Mouse (Mus musculus) bone marrow, adult 2 months (tissue): ENCODE data around the gene Uvrag. TPM values are rescaled to one million over a fixed set of nuclear protein-coding genes. Genes with fewer than 3 reads are reported as not detected.

Experiments used
- H3K27ac ChIP-seq: fragments of 200-500 bp; 2 replicates; pipeline ENCODE4 v1.5.1; 2012; ENCODE audit warnings: low read depth, mild to moderate bottlenecking, control low read depth, inconsistent platforms, low read length; ENCODE audit not compliant: control insufficient read depth, poor library complexity, insufficient read depth
- H3K4me1 ChIP-seq: fragments of 200-500 bp; 2 replicates; pipeline ENCODE4 v1.6.1; 2011; ENCODE audit warnings: low read length; ENCODE audit not compliant: control insufficient read depth, insufficient read depth
- H3K4me3 ChIP-seq: fragments of 200-500 bp; replicated peaks from 2 replicates; pipeline ENCODE3; 2011; ENCODE audit warnings: mild to moderate bottlenecking, low read depth, low read length, control low read depth; ENCODE audit not compliant: control insufficient read depth
- CTCF ChIP-seq: fragments of 200-500 bp; IDR thresholded peaks from 2 replicates; pipeline ENCODE4 v1.5.1; 2011; ENCODE audit warnings: low read length, control low read depth; ENCODE audit not compliant: control insufficient read depth, insufficient read depth
- POLR2A ChIP-seq: fragments of 200-500 bp; IDR thresholded peaks from 2 replicates; pipeline ENCODE4 v1.6.1; 2011; ENCODE audit warnings: low read depth, mild to moderate bottlenecking, control low read depth, low read length, borderline replicate concordance; ENCODE audit not compliant: control insufficient read depth
- WGBS: fragments of 180-500 bp; shearing (Covaris S2); methylation state at CpG from one replicate; pipeline ENCODE4 v1.1.7; 2018; 5-methylcytosine and 5-hydroxymethylcytosine counted together
- polyA plus RNA-seq: library from polyadenylated mRNA; stranded (reverse); fragments of >200 nt; gene quantifications from 2 replicates; pipeline ENCODE4 v1.2.4, GENCODE M21; 2011; ENCODE audit warnings: low replicate concordance; ENCODE audit not compliant: missing spikeins, insufficient read depth, insufficient read length

Uvrag gene
- polyA plus RNA-seq, 1 experiment, result 38.2 TPM

GRCm38 (mm10) chr7:99050882-99051281, 90.1 kb downstream of the Uvrag start:
- Histone ChIP-seq H3K4me1 (peaks cover 1% of the 10 kb centered on the region; the same call in 1 of the 2 replicates), H3K27ac (no peak overlapping the region), H3K4me3 (no peak overlapping the region)
- 80% methylated on average over 1 of the region's 1 CpGs for WGBS
- TF ChIP-seq POLR2A (no peak), CTCF (no peak)

- Histone ChIP-seq H3K4me3 (peak overlapping the region; percentile 34), H3K27ac (peak overlapping the region; percentile 53), H3K4me1 (peaks cover 1% of the 10 kb centered on the region; the same call in 1 of the 2 replicates)
- 60% methylated on average over 3 of the region's 3 CpGs for WGBS
- no peak for TF ChIP-seq CTCF
- TF ChIP-seq POLR2A, result no peak
These were observed 91.0 kb downstream of the Uvrag start for GRCm38 (mm10) chr7:99049897-99050296.

- H3K4me1 ChIP-seq, result peaks cover 5% of the 10 kb centered on the region
- 81% methylated on average over 11 of the region's 11 CpGs for WGBS
- no peak for TF ChIP-seq POLR2A
- TF ChIP-seq CTCF, result no peak
- no peak overlapping the region for H3K4me3 ChIP-seq
- no peak overlapping the region for H3K27ac ChIP-seq
These were observed 94.3 kb downstream of the Uvrag start for GRCm38 (mm10) chr7:99046545-99047206.

GRCm38 (mm10) chr7:99045525-99045924, 95.4 kb downstream of the Uvrag start:
- no peak for TF ChIP-seq POLR2A
- no peak for TF ChIP-seq CTCF
- Histone ChIP-seq H3K27ac (no peak overlapping the region), H3K4me1 (peaks cover 5% of the 10 kb centered on the region), H3K4me3 (no peak overlapping the region)
- WGBS, result 86% methylated on average over 6 of the region's 6 CpGs

- TF ChIP-seq POLR2A, result no peak
- no peak overlapping the region for H3K27ac ChIP-seq
- H3K4me1 ChIP-seq, result peaks cover 4% of the 10 kb centered on the region
- no peak overlapping the region for H3K4me3 ChIP-seq
- WGBS, result 86% methylated on average over 7 of the region's 7 CpGs
These were observed 97.0 kb downstream of the Uvrag start for GRCm38 (mm10) chr7:99043923-99044322.

GRCm38 (mm10) chr7:99043322-99043721, 97.6 kb downstream of the Uvrag start:
- Histone ChIP-seq H3K27ac (no peak overlapping the region; the same call in 1 of the 2 replicates), H3K4me3 (no peak overlapping the region), H3K4me1 (peaks cover 4% of the 10 kb centered on the region)
- no peak for TF ChIP-seq CTCF
- no peak for TF ChIP-seq POLR2A
- 31% methylated on average over 3 of the region's 3 CpGs for WGBS

GRCm38 (mm10) chr7:99041818-99042217, 99.1 kb downstream of the Uvrag start:
- 82% methylated on average over 9 of the region's 9 CpGs for WGBS
- no peak for TF ChIP-seq CTCF
- TF ChIP-seq POLR2A, result no peak

GRCm38 (mm10) chr7:99039912-99040311, 101.0 kb downstream of the Uvrag start:
- 81% methylated on average over 8 of the region's 8 CpGs for WGBS
- TF ChIP-seq POLR2A (no peak), CTCF (no peak)
- Histone ChIP-seq H3K27ac (no peak overlapping the region), H3K4me1 (peaks cover 4% of the 10 kb centered on the region), H3K4me3 (no peak overlapping the region)

More at GRCm38 (mm10) chr7:99041818-99042217, 99.1 kb downstream of the Uvrag start:
- Histone ChIP-seq H3K4me1 (peaks cover 4% of the 10 kb centered on the region), H3K4me3 (no peak overlapping the region), H3K27ac (no peak overlapping the region)
